Mouse (Mus musculus) CH12.LX (cell line): ENCODE data around the gene Acox3. TPM values are rescaled to one million over a fixed set of nuclear protein-coding genes. Genes with fewer than 3 reads are reported as not detected.

Experiments
- DNase-seq: peaks from one replicate; pipeline ENCODE4 v3.0.0-alpha.2; 2013; ENCODE audit errors: extremely low read depth
- H3K27ac ChIP-seq: 2 replicates; pipeline ENCODE4 v1.5.1; 2012; ENCODE audit warnings: low read depth, mild to moderate bottlenecking, control low read depth, moderate library complexity; ENCODE audit not compliant: insufficient read depth
- H3K27me3 ChIP-seq: replicated peaks from 2 replicates; pipeline ENCODE3; 2012; ENCODE audit warnings: inconsistent platforms
- H3K36me3 ChIP-seq, 2 experiments: replicated peaks in 1 of 2; 2 replicates each; pipeline versions ENCODE3 to v1.6.1; 2012; ENCODE audit warnings: inconsistent platforms in 1 of 2, low read length in 1 of 2, mild to moderate bottlenecking in 1 of 2, mixed read lengths in 1 of 2, moderate library complexity in 1 of 2; ENCODE audit not compliant: control insufficient read depth in 1 of 2, insufficient read depth in 1 of 2
- H3K4me1 ChIP-seq, 2 experiments: 2 replicates each; pipeline ENCODE4 v1.6.1; 2012; ENCODE audit warnings: inconsistent platforms in 1 of 2, moderate library complexity in 1 of 2; ENCODE audit not compliant: insufficient read depth in 2 of 2, control insufficient read depth in 1 of 2
- H3K4me2 ChIP-seq: 2 replicates; pipeline ENCODE4 v1.6.1; 2012; ENCODE audit warnings: low read depth, mild to moderate bottlenecking, control low read depth; ENCODE audit not compliant: poor library complexity, insufficient read depth, severe bottlenecking
- H3K4me3 ChIP-seq, 3 experiments: fragments of 150-350 bp in 1 of 3; sonication (generic) in 1 of 3; replicated peaks in 1 of 3; 2 replicates each; pipeline versions ENCODE3 to v1.5.1; 2011 to 2012; ENCODE audit warnings: low read depth in 2 of 3, low read length in 2 of 3, mild to moderate bottlenecking in 2 of 3, moderate library complexity in 2 of 3, control low read depth in 1 of 3, improper control_type of control experiment in 1 of 3, inconsistent platforms in 1 of 3, mixed read lengths in 1 of 3; ENCODE audit not compliant: poor library complexity in 1 of 3
- H3K79me2 ChIP-seq: replicated peaks from 2 replicates; pipeline ENCODE4 v1.6.1; 2012; ENCODE audit warnings: mild to moderate bottlenecking, moderate library complexity; ENCODE audit not compliant: control insufficient read depth, poor library complexity, insufficient read depth, severe bottlenecking; ENCODE audit errors: extremely low read depth
- H3K9ac ChIP-seq: 2 replicates; pipeline ENCODE4 v1.6.1; 2012; ENCODE audit warnings: low read depth, mild to moderate bottlenecking, control low read depth, moderate library complexity; ENCODE audit not compliant: insufficient read depth
- H3K9me3 ChIP-seq: replicated peaks from 2 replicates; pipeline ENCODE3; 2012; ENCODE audit warnings: low read length, inconsistent platforms, mixed read lengths
- BHLHE40 ChIP-seq: IDR thresholded peaks from 2 replicates; pipeline ENCODE4 v1.6.1; 2011; ENCODE audit warnings: mild to moderate bottlenecking, low read depth, low read length, improper control_type of control experiment
- CHD1 ChIP-seq: IDR thresholded peaks from 2 replicates; pipeline ENCODE4 v1.6.1; 2012; ENCODE audit warnings: low read depth, low read length, improper control_type of control experiment, inconsistent platforms
- CHD2 ChIP-seq: IDR thresholded peaks from 2 replicates; pipeline ENCODE4 v1.6.1; 2011; ENCODE audit warnings: low read length, improper control_type of control experiment
- CTCF ChIP-seq, 2 experiments: IDR thresholded peaks in 1 of 2; conservative IDR thresholded peaks in 1 of 2; 2 replicates each; pipeline ENCODE4 v1.5.1; 2011 to 2012; ENCODE audit warnings: low read depth in 2 of 2, low read length in 2 of 2, improper control_type of control experiment in 1 of 2, inconsistent platforms in 1 of 2, mild to moderate bottlenecking in 1 of 2, moderate library complexity in 1 of 2
- E2F4 ChIP-seq: IDR thresholded peaks from 2 replicates; pipeline ENCODE4 v1.6.1; 2011; ENCODE audit warnings: low read depth, low read length, improper control_type of control experiment; ENCODE audit not compliant: insufficient replicate concordance
- ELF1 ChIP-seq: IDR thresholded peaks from 2 replicates; pipeline ENCODE4 v1.6.1; 2014; ENCODE audit warnings: low read depth, mild to moderate bottlenecking, inconsistent platforms, low read length, improper control_type of control experiment
- ETS1 ChIP-seq: conservative IDR thresholded peaks from 2 replicates; pipeline ENCODE4 v1.6.1; 2012; ENCODE audit warnings: low read depth, mild to moderate bottlenecking, inconsistent platforms, low read length, improper control_type of control experiment, moderate library complexity
- GABPA ChIP-seq: IDR thresholded peaks from 2 replicates; pipeline ENCODE4 v1.6.1; 2012; ENCODE audit warnings: low read depth, low read length, improper control_type of control experiment, inconsistent platforms; ENCODE audit not compliant: insufficient replicate concordance
- HCFC1 ChIP-seq: IDR thresholded peaks from 2 replicates; pipeline ENCODE4 v1.6.1; 2012; ENCODE audit warnings: low read depth, mild to moderate bottlenecking, inconsistent platforms, low read length, improper control_type of control experiment
- IRF4 ChIP-seq: IDR thresholded peaks from 2 replicates; pipeline ENCODE4 v1.6.1; 2014; ENCODE audit warnings: low read depth, mild to moderate bottlenecking, inconsistent platforms, low read length, improper control_type of control experiment
- JUND ChIP-seq: conservative IDR thresholded peaks from 2 replicates; pipeline ENCODE4 v1.6.1; 2011; ENCODE audit warnings: low read depth, low read length, improper control_type of control experiment
- KAT2A ChIP-seq: IDR thresholded peaks from 2 replicates; pipeline ENCODE4 v1.6.1; 2012; ENCODE audit warnings: low read length, improper control_type of control experiment, inconsistent platforms; ENCODE audit not compliant: insufficient replicate concordance
- MAFK ChIP-seq: IDR thresholded peaks from 2 replicates; pipeline ENCODE4 v1.6.1; 2011; ENCODE audit warnings: low read length, improper control_type of control experiment; ENCODE audit not compliant: insufficient replicate concordance
- MAX ChIP-seq: IDR thresholded peaks from 2 replicates; pipeline ENCODE4 v1.6.1; 2011; ENCODE audit warnings: low read length, improper control_type of control experiment
- MAZ ChIP-seq: IDR thresholded peaks from 2 replicates; pipeline ENCODE4 v1.6.1; 2012; ENCODE audit warnings: low read depth, mild to moderate bottlenecking, inconsistent platforms, low read length, improper control_type of control experiment, moderate library complexity
- MEF2A ChIP-seq: IDR thresholded peaks from 2 replicates; pipeline ENCODE4 v1.6.1; 2014; ENCODE audit warnings: low read depth, mild to moderate bottlenecking, inconsistent platforms, low read length, improper control_type of control experiment, borderline replicate concordance
- MXI1 ChIP-seq: IDR thresholded peaks from 2 replicates; pipeline ENCODE4 v1.6.1; 2011; ENCODE audit warnings: mild to moderate bottlenecking, low read depth, low read length, improper control_type of control experiment
- MYC ChIP-seq: IDR thresholded peaks from 2 replicates; pipeline ENCODE4 v1.6.1; 2011; ENCODE audit warnings: low read depth, mild to moderate bottlenecking, improper control_type of control experiment, low read length
- NRF1 ChIP-seq: IDR thresholded peaks from 2 replicates; pipeline ENCODE4 v1.6.1; 2014; ENCODE audit warnings: low read depth, mild to moderate bottlenecking, inconsistent platforms, low read length, improper control_type of control experiment, moderate library complexity
- POLR2AphosphoS2 ChIP-seq: IDR thresholded peaks from 2 replicates; pipeline ENCODE4 v1.6.1; 2011; ENCODE audit warnings: low read depth, low read length, improper control_type of control experiment
- RAD21 ChIP-seq: IDR thresholded peaks from 2 replicates; pipeline ENCODE4 v1.6.1; 2011; ENCODE audit warnings: low read depth, mild to moderate bottlenecking, low read length, improper control_type of control experiment, moderate library complexity
- RCOR1 ChIP-seq: conservative IDR thresholded peaks from 2 replicates; pipeline ENCODE4 v1.6.1; 2012; ENCODE audit warnings: low read depth, mild to moderate bottlenecking, inconsistent platforms, low read length, improper control_type of control experiment
- SIN3A ChIP-seq: IDR thresholded peaks from 2 replicates; pipeline ENCODE4 v1.6.1; 2012; ENCODE audit warnings: low read length, improper control_type of control experiment, inconsistent platforms
- TCF12 ChIP-seq: IDR thresholded peaks from 2 replicates; pipeline ENCODE4 v1.6.1; 2014; ENCODE audit warnings: low read depth, mild to moderate bottlenecking, inconsistent platforms, low read length, improper control_type of control experiment
- UBTF ChIP-seq: IDR thresholded peaks from 2 replicates; pipeline ENCODE4 v1.6.1; 2012; ENCODE audit warnings: low read depth, mild to moderate bottlenecking, inconsistent platforms, low read length, improper control_type of control experiment, moderate library complexity
- USF2 ChIP-seq: conservative IDR thresholded peaks from 2 replicates; pipeline ENCODE4 v1.6.1; 2011; ENCODE audit warnings: low read depth, low read length, improper control_type of control experiment
- ZC3H11A ChIP-seq: IDR thresholded peaks from 2 replicates; pipeline ENCODE4 v1.6.1; 2012; ENCODE audit warnings: low read depth, mild to moderate bottlenecking, inconsistent platforms, low read length, improper control_type of control experiment
- ZKSCAN1 ChIP-seq: IDR thresholded peaks from 2 replicates; pipeline ENCODE4 v1.6.1; 2012; ENCODE audit warnings: low read depth, inconsistent platforms, low read length, improper control_type of control experiment, borderline replicate concordance
- ZMIZ1 ChIP-seq: IDR thresholded peaks from 2 replicates; pipeline ENCODE4 v1.6.1; 2012; ENCODE audit warnings: low read depth, mild to moderate bottlenecking, inconsistent platforms, low read length, improper control_type of control experiment
- ZNF384 ChIP-seq: IDR thresholded peaks from 2 replicates; pipeline ENCODE4 v1.6.1; 2012; ENCODE audit warnings: low read depth, low read length, improper control_type of control experiment, inconsistent platforms
- dilution Hi-C: fragments of 300-500 bp; cut with MboI; formaldehyde crosslinking; loops from 2 replicates; pipeline ENCODE4 v1.14.3; 2020; ENCODE audit warnings: low sequenced_read_pairs; ENCODE audit not compliant: extremely low pct_unique_long_range_greater_than_20kb, extremely low pct_ligation_motif_present
- in situ Hi-C: fragments of 300-500 bp; cut with MboI; formaldehyde crosslinking; loops from 3 replicates; pipeline ENCODE4 v1.14.3; 2019; ENCODE audit warnings: low sequenced_read_pairs, low pct_ligation_motif_present, low pct_unique_long_range_greater_than_20kb, mixed read lengths
- polyA plus RNA-seq: library from polyadenylated mRNA; unstranded; fragments of >175 nt; gene quantifications from 2 replicates; pipeline ENCODE4 v1.2.1, GENCODE M21; 2012; ENCODE audit warnings: low read depth; ENCODE audit not compliant: insufficient read length
- total RNA-seq, 2 experiments: library from RNA; depleted of rRNA; stranded (reverse); fragments of 300-350 nt in 1 of 2; fragments of >200 nt in 1 of 2; gene quantifications; 2 replicates each; pipeline ENCODE4 v1.2.3; 2012 to 2014

Gene Acox3
- total and polyA plus RNA-seq, 3 experiments = 11.5 to 32.3 (median 22.3) TPM

DNA sequence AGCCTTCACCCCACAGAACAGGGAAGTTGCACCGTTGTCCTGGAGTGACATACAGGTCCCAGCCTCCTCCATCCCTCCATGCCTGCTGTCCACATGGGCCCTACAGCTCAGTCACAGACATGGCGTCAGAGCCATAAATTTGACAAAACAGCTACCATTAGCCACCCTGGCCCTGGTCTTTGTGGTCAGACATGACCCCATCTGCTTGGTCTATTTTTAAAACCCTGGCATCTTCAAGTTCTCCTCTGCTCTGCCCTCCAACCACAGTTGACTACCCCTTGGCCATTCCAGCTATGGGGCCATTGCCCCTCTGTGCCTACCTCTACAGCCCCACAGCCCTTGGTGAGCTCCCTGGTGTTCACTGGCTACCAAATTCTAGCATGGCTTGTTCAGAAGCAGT is 27.1 kb downstream of the Acox3 start:
- Histone ChIP-seq H3K9me3 (no peaks in the 10 kb centered on the region), H3K27me3 (no peaks in the 10 kb centered on the region), H3K4me2 (no peak overlapping the region), H3K36me3 (peaks cover 43 to 94% of the 10 kb centered on the region in 2 experiments), H3K9ac (no peak overlapping the region), H3K4me1 (peaks cover 0 to 19% of the 10 kb centered on the region in 2 experiments; a peak in 2 of 4 replicates), H3K79me2 (no peaks in the 10 kb centered on the region)
- dilution Hi-C loops = no loop called here
- no peak for DNase-seq
- in situ Hi-C loops = no loop called here
- TF ChIP-seq TCF12 (no peak), ZC3H11A (no peak), MAX (no peak), IRF4 (no peak), MAFK (no peak), POLR2AphosphoS2 (no peak), USF2 (no peak), HCFC1 (no peak), ELF1 (no peak), UBTF (no peak), GABPA (no peak), MYC (no peak), MAZ (no peak), RCOR1 (no peak), CTCF (conservative IDR thresholded peaks at IDR 0.05 in 1 of 2, IDR thresholded peaks at IDR 0.05 in 1 of 2; ENCODE audit: low read depth in 2 of 2, low read length in 2 of 2) (no peak), MEF2A (no peak), JUND (no peak), CHD1 (no peak), ZMIZ1 (no peak), CHD2 (no peak)
- TF ChIP-seq, all 38 proteins: peak for 0
- no peak overlapping the region for H3K27ac ChIP-seq
- no peak overlapping the region for H3K4me3 ChIP-seq

DNA sequence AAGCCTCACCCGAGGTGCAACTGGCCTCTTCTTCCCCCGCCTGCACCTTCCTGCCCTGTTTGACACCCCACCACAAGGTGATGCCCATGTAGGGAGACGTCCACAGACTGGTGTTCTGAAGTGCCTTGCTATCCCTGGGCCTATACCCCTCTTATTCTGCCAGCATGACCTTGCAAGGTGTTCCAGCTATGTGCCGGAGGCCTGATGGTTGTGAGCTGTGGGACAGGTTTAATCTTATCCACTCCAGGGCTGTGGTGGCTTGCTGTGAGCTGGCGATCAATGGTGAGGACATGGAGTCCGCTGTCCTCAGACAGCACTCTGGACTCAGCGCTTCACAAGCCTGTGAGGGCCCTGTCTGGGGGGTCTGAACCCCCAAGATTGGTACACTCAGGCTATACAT is 27.5 kb downstream of the Acox3 start:
- H3K27me3 ChIP-seq = no peaks in the 10 kb centered on the region
- no peaks in the 10 kb centered on the region for H3K79me2 ChIP-seq
- peaks cover 0 to 19% of the 10 kb centered on the region in 2 experiments; a peak in 2 of 4 replicates for H3K4me1 ChIP-seq
- no peak overlapping the region for H3K4me2 ChIP-seq
- dilution Hi-C loops (no loop called here), in situ Hi-C loops (no loop called here)
- no peak for DNase-seq
- no peak overlapping the region for H3K4me3 ChIP-seq
- peaks cover 40 to 90% of the 10 kb centered on the region in 2 experiments for H3K36me3 ChIP-seq
- no peak overlapping the region for H3K9ac ChIP-seq
- H3K27ac ChIP-seq = no peak overlapping the region
- TF ChIP-seq HCFC1 (no peak), MXI1 (no peak), ETS1 (no peak), IRF4 (no peak), KAT2A (no peak), ZNF384 (no peak), E2F4 (no peak), GABPA (no peak), RAD21 (no peak), BHLHE40 (no peak), RCOR1 (no peak), MEF2A (no peak), USF2 (no peak), ZKSCAN1 (no peak), NRF1 (no peak), SIN3A (no peak), TCF12 (no peak), ZC3H11A (no peak)
- TF ChIP-seq, all 38 proteins: peak for 0
- no peaks in the 10 kb centered on the region for H3K9me3 ChIP-seq
